Mouse (Mus musculus): Measurements from ENCODE around the gene Ice1. TPM values are rescaled to one million over a fixed set of nuclear protein-coding genes. Genes with fewer than 3 reads are reported as not detected.

Gene Ice1
- polyA plus RNA-seq, 1 experiment from 2014 or later, result 20.1 TPM

- H3K27me3 ChIP-seq (replicated peaks), result no peaks in the 10 kb centered on the region
- no peaks in the 10 kb centered on the region for H3K4me1 ChIP-seq (replicated peaks)
- ATAC-seq (ENCODE audit: insufficient number of reproducible peaks, low FRiP score), result no peak
- no peak overlapping the region for H3K9ac ChIP-seq
- H3K27ac ChIP-seq (ENCODE audit: poor library complexity, severe bottlenecking), result no peak overlapping the region
- no peaks in the 10 kb centered on the region for H3K36me3 ChIP-seq
- H3K9me3 ChIP-seq (replicated peaks), result no peaks in the 10 kb centered on the region
- 72% methylated on average over 5 of the region's 5 CpGs for WGBS
- H3K4me2 ChIP-seq, result no peak overlapping the region
- no peak overlapping the region for H3K4me3 ChIP-seq
These were observed 84.0 kb downstream of the Ice1 start for GRCm38 (mm10) chr13:70553456-70553855.

DNA sequence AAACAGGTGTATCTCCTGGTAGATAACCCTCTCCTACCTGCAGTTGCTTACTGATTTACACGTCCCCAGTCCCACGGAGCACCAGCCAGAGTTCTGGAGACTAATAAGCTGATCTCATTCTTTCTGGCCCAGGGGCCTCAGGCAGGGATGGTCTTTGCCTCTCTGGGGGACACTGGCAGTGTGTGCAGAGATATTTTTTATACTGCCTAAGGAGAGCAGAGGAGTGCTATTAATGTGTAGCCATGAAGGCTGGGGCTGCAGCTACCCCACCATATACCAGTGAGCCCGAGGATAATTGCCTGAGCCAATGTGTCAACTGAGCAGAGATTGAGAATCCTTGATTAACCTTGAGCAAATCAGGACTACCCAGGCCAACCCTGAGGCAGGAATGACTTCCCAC is 90.0 kb downstream of the Ice1 start:
- Histone ChIP-seq H3K9me3 (replicated peaks) (no peaks in the 10 kb centered on the region), H3K4me1 (replicated peaks) (no peaks in the 10 kb centered on the region), H3K36me3 (no peaks in the 10 kb centered on the region), H3K27ac (ENCODE audit: poor library complexity, severe bottlenecking) (no peak overlapping the region), H3K4me2 (no peak overlapping the region), H3K9ac (no peak overlapping the region), H3K4me3 (no peak overlapping the region), H3K27me3 (replicated peaks) (no peaks in the 10 kb centered on the region)
- 32% methylated on average over 3 of the region's 3 CpGs for WGBS
- ATAC-seq (ENCODE audit: insufficient number of reproducible peaks, low FRiP score), result no peak

DNA sequence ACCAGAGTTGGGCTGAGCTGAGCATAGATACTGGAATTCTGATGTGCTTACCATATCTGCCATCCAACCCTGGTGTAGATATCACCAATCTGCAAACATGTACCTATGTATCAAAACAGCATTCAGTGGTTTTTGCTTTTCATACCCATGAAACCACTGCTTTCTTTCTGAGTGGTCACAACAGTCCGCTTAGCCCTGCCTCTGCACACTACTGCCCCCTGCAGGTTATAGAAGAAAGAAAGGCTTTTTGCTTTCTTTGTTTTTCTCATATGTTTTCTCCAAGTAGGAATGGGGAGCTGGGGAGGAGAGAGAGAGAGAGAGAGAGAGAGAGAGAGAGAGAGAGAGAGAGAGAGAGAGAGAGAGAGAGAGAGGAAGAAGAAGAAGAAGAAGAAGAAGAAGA is 92.2 kb downstream of the Ice1 start:
- 0% methylated on average over 1 of the region's 1 CpGs for WGBS
- no peaks in the 10 kb centered on the region for H3K9me3 ChIP-seq (replicated peaks)
- ATAC-seq (ENCODE audit: insufficient number of reproducible peaks, low FRiP score), result no peak
- H3K4me3 ChIP-seq, result no peak overlapping the region
- H3K27me3 ChIP-seq (replicated peaks), result 0 out of 2 replicates have a peak, but pooled peaks cover 2% of the 10 kb centered on the region
- no peaks in the 10 kb centered on the region for H3K36me3 ChIP-seq
- H3K4me1 ChIP-seq (replicated peaks), result no peaks in the 10 kb centered on the region
- H3K9ac ChIP-seq, result no peak overlapping the region
- H3K27ac ChIP-seq (ENCODE audit: poor library complexity, severe bottlenecking), result no peak overlapping the region
- no peak overlapping the region for H3K4me2 ChIP-seq

- H3K27me3 ChIP-seq (replicated peaks), result 0 out of 2 replicates have a peak, but pooled peaks cover 2% of the 10 kb centered on the region
- 72% methylated on average over 1 of the region's 1 CpGs for WGBS
- no peak overlapping the region for H3K4me3 ChIP-seq
- H3K27ac ChIP-seq (ENCODE audit: poor library complexity, severe bottlenecking), result no peak overlapping the region
- H3K36me3 ChIP-seq, result no peaks in the 10 kb centered on the region
- no peaks in the 10 kb centered on the region for H3K9me3 ChIP-seq (replicated peaks)
- H3K4me1 ChIP-seq (replicated peaks), result no peaks in the 10 kb centered on the region
- no peak for ATAC-seq (ENCODE audit: insufficient number of reproducible peaks, low FRiP score)
- H3K9ac ChIP-seq, result no peak overlapping the region
- H3K4me2 ChIP-seq, result no peak overlapping the region
These were observed 97.6 kb downstream of the Ice1 start for GRCm38 (mm10) chr13:70539842-70540241.

GRCm38 (mm10) chr13:70533412-70533811 is 104.0 kb downstream of the Ice1 start:
- no peak overlapping the region for H3K4me2 ChIP-seq
- ATAC-seq (ENCODE audit: insufficient number of reproducible peaks, low FRiP score), result no peak
- H3K9ac ChIP-seq, result no peak overlapping the region
- H3K4me3 ChIP-seq, result no peak overlapping the region
- no peaks in the 10 kb centered on the region for H3K36me3 ChIP-seq
- no peaks in the 10 kb centered on the region for H3K9me3 ChIP-seq (replicated peaks)
- 84% methylated on average over 5 of the region's 5 CpGs for WGBS
- no peaks in the 10 kb centered on the region for H3K27me3 ChIP-seq (replicated peaks)
- no peaks in the 10 kb centered on the region for H3K4me1 ChIP-seq (replicated peaks)
- no peak overlapping the region for H3K27ac ChIP-seq (ENCODE audit: poor library complexity, severe bottlenecking)

DNA sequence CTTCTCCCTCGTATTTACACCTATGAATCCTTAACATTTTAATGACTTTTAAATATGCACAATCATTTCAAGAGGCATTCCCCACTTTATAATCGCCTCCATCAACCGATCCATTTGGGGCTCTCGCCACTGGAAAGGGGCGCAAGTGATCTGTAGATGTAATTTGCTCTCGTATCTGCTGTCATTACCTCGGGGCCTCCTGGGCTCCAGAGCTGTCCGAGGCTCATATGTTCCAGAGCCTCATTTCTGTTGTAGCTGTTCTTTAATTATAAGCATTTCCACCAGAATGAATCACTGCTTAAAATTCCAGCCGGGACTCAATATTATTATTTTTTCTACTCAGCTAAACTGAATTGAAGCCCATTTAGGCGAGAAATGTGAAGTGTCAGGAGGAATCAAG is 104.7 kb downstream of the Ice1 start:
- no peak overlapping the region for H3K9ac ChIP-seq
- H3K4me3 ChIP-seq, result no peak overlapping the region
- H3K9me3 ChIP-seq (replicated peaks), result no peaks in the 10 kb centered on the region
- no peak overlapping the region for H3K4me2 ChIP-seq
- 77% methylated on average over 10 of the region's 10 CpGs for WGBS
- no peaks in the 10 kb centered on the region for H3K36me3 ChIP-seq
- H3K27me3 ChIP-seq (replicated peaks), result no peaks in the 10 kb centered on the region
- no peaks in the 10 kb centered on the region for H3K4me1 ChIP-seq (replicated peaks)
- no peak for ATAC-seq (ENCODE audit: insufficient number of reproducible peaks, low FRiP score)
- H3K27ac ChIP-seq (ENCODE audit: poor library complexity, severe bottlenecking), result no peak overlapping the region

DNA sequence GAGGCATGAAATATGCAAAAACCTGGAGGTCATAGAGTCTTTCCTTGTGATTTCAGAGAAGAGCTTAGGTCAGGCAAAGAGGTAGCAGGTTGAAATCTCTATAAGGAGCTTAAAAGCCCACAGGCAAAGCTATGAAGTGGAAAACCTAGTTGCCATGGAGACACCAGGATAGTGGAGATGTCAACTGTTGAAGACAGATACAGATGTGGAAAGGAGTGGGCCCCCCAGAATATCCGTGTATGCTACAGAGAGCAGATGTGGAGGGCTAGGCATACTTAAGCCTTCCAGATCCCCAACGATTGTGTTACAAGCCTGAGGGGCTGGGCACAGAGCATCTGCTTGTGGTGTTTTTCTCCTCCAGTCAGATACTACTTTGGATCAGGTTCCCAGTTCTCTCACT is 119.8 kb downstream of the Ice1 start:
- 67% methylated on average over 2 of the region's 2 CpGs for WGBS
- no peak overlapping the region for H3K4me2 ChIP-seq

DNA sequence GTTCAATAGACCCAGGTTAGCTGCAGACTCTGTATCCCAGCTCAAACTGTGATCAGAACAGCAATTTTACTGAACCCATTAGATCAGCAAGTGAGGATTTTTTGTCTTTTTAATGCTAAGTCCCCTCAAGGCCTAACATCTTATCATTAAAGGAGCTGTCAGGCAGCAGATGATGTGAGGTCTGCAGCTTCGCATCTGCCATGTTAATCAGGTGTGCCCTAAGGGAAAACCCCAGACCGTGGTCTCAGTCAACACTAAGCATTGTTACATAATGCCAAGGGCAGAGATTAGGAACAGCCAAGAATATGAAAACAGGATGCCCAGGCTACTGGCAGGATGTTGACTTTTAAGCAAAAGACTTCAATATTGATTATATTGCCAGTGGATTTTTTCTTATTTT is 122.4 kb downstream of the Ice1 start:
- no peak for ATAC-seq (ENCODE audit: insufficient number of reproducible peaks, low FRiP score)

More for the DNA sequence above, 119.8 kb downstream of the Ice1 start:
- ATAC-seq (ENCODE audit: insufficient number of reproducible peaks, low FRiP score), result no peak
- Histone ChIP-seq H3K27me3 (replicated peaks) (no peaks in the 10 kb centered on the region), H3K9ac (no peak overlapping the region), H3K9me3 (replicated peaks) (no peaks in the 10 kb centered on the region), H3K4me3 (no peak overlapping the region), H3K4me1 (replicated peaks) (no peaks in the 10 kb centered on the region), H3K27ac (ENCODE audit: poor library complexity, severe bottlenecking) (no peak overlapping the region), H3K36me3 (no peaks in the 10 kb centered on the region)

DNA sequence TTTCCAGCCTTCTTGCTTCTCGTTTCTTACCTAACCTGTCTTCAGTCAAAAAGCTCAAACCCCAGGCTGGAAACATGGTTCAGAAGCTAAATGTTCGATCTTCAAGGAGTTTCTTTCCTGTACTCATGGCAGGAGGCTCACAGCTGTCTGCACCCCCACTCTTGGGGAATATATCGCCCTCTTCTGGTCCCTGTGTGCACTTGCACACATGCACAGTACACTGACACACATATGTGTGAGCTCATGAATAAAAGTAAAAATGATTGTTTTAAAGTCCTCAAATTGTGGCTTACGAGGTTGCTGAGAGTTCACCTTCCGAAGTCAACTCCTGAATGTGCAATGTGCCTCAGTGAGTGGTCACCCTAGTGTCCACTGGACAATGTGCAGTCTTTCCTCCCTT is 127.2 kb downstream of the Ice1 start:
- Histone ChIP-seq H3K27me3 (replicated peaks) (no peaks in the 10 kb centered on the region), H3K9me3 (replicated peaks) (no peaks in the 10 kb centered on the region), H3K4me2 (no peak overlapping the region), H3K27ac (ENCODE audit: poor library complexity, severe bottlenecking) (no peak overlapping the region), H3K9ac (no peak overlapping the region), H3K4me1 (replicated peaks) (no peaks in the 10 kb centered on the region), H3K4me3 (no peak overlapping the region), H3K36me3 (no peaks in the 10 kb centered on the region)
- 70% methylated on average over 5 of the region's 5 CpGs for WGBS
- no peak for ATAC-seq (ENCODE audit: insufficient number of reproducible peaks, low FRiP score)

More for the DNA sequence above, 122.4 kb downstream of the Ice1 start:
- no peaks in the 10 kb centered on the region for H3K36me3 ChIP-seq
- H3K27me3 ChIP-seq (replicated peaks), result no peaks in the 10 kb centered on the region
- no peaks in the 10 kb centered on the region for H3K9me3 ChIP-seq (replicated peaks)
- 48% methylated on average over 2 of the region's 2 CpGs for WGBS
- no peak overlapping the region for H3K9ac ChIP-seq
- H3K4me2 ChIP-seq, result no peak overlapping the region
- no peak overlapping the region for H3K4me3 ChIP-seq
- H3K4me1 ChIP-seq (replicated peaks), result no peaks in the 10 kb centered on the region
- H3K27ac ChIP-seq (ENCODE audit: poor library complexity, severe bottlenecking), result no peak overlapping the region

GRCm38 (mm10) chr13:70509375-70510016 is 127.9 kb downstream of the Ice1 start:
- Histone ChIP-seq H3K36me3 (no peaks in the 10 kb centered on the region), H3K27me3 (replicated peaks) (no peaks in the 10 kb centered on the region), H3K4me3 (no peak overlapping the region), H3K4me1 (replicated peaks) (no peaks in the 10 kb centered on the region), H3K4me2 (no peak overlapping the region), H3K27ac (ENCODE audit: poor library complexity, severe bottlenecking) (no peak overlapping the region), H3K9me3 (replicated peaks) (no peaks in the 10 kb centered on the region), H3K9ac (no peak overlapping the region)
- no peak for ATAC-seq (ENCODE audit: insufficient number of reproducible peaks, low FRiP score)
- WGBS, result 75% methylated on average over 8 of the region's 8 CpGs

- H3K27me3 ChIP-seq (replicated peaks), result no peaks in the 10 kb centered on the region
- WGBS, result 68% methylated on average over 5 of the region's 5 CpGs
- H3K36me3 ChIP-seq, result no peaks in the 10 kb centered on the region
- no peak overlapping the region for H3K27ac ChIP-seq (ENCODE audit: poor library complexity, severe bottlenecking)
- no peak overlapping the region for H3K4me3 ChIP-seq
- H3K9me3 ChIP-seq (replicated peaks), result no peaks in the 10 kb centered on the region
- no peak for ATAC-seq (ENCODE audit: insufficient number of reproducible peaks, low FRiP score)
- H3K9ac ChIP-seq, result no peak overlapping the region
- no peak overlapping the region for H3K4me2 ChIP-seq
- no peaks in the 10 kb centered on the region for H3K4me1 ChIP-seq (replicated peaks)
These were observed 128.6 kb downstream of the Ice1 start for GRCm38 (mm10) chr13:70508708-70509374.

Data from heart, embryonic 12.5 days (tissue).